Mouse (Mus musculus): Measurements from ENCODE around the gene Gm49322. TPM values are rescaled to one million over a fixed set of nuclear protein-coding genes. Genes with fewer than 3 reads are reported as not detected.

Gm49322 gene
- total RNA-seq, 2 experiments from 2014 or later: 0.45 to 1.2 TPM

GRCm38 (mm10) chr10:80584045-80584488 is 21.8 kb upstream of the Gm49322 start:
- no peak for DNase-seq

- DNase-seq: no peak
Measured at GRCm38 (mm10) chr10:80584642-80585552, 20.9 kb upstream of the Gm49322 start.

- DNase-seq: no peak
Measured at GRCm38 (mm10) chr10:80585581-80585980, 20.2 kb upstream of the Gm49322 start.

GRCm38 (mm10) chr10:80586407-80587304 is 19.2 kb upstream of the Gm49322 start:
- no peak for DNase-seq

GRCm38 (mm10) chr10:80587305-80587657 is 18.5 kb upstream of the Gm49322 start:
- no peak for DNase-seq

- no peak for DNase-seq
Measured at GRCm38 (mm10) chr10:80589127-80589878, 16.5 kb upstream of the Gm49322 start.

GRCm38 (mm10) chr10:80589879-80590854 is 15.7 kb upstream of the Gm49322 start, which contains the start of gene Abhd17a:
TSS of gene Abhd17a (minus strand) at chr10:80590341.
- peak; percentile 95 for DNase-seq

- no peak for DNase-seq
Measured at GRCm38 (mm10) chr10:80596318-80596717, 9.5 kb upstream of the Gm49322 start.

- DNase-seq: peak; percentile 93
Measured at GRCm38 (mm10) chr10:80602698-80603325, 3.0 kb upstream of the Gm49322 start, which contains the start of the genes Scamp4 and Adat3. TSS of gene Scamp4 (plus strand) at chr10:80602872. TSS of gene Adat3 (plus strand) at chr10:80602880.

- DNase-seq: no peak
Measured at GRCm38 (mm10) chr10:80603364-80603763, 2.5 kb upstream of the Gm49322 start.

GRCm38 (mm10) chr10:80604001-80604509 is 1.8 kb upstream of the Gm49322 start:
- no peak for DNase-seq

GRCm38 (mm10) chr10:80604988-80605387 is 833 bp upstream of the Gm49322 start:
- DNase-seq: no peak

GRCm38 (mm10) chr10:80606306-80606705 is 485 bp downstream of the Gm49322 start:
- DNase-seq: no peak

- no peak for DNase-seq
Measured at GRCm38 (mm10) chr10:80606737-80607350, 1.0 kb downstream of the Gm49322 start.

GRCm38 (mm10) chr10:80608435-80608834 is 2.6 kb downstream of the Gm49322 start:
- no peak for DNase-seq

- no peak for DNase-seq
Measured at GRCm38 (mm10) chr10:80609269-80609924, 3.6 kb downstream of the Gm49322 start.

GRCm38 (mm10) chr10:80610116-80610785 is 4.4 kb downstream of the Gm49322 start:
- no peak for DNase-seq

- DNase-seq: peak; percentile 50
Measured at GRCm38 (mm10) chr10:80611024-80611423, 5.2 kb downstream of the Gm49322 start.
